Mouse (Mus musculus): Measurements from ENCODE around the gene Nfe2l3.
"Not testable (repeated sequence)": the region's sequence is repeated elsewhere in the genome, so short reads cannot be mapped to it uniquely, and the experiment has no call there.

DNA sequence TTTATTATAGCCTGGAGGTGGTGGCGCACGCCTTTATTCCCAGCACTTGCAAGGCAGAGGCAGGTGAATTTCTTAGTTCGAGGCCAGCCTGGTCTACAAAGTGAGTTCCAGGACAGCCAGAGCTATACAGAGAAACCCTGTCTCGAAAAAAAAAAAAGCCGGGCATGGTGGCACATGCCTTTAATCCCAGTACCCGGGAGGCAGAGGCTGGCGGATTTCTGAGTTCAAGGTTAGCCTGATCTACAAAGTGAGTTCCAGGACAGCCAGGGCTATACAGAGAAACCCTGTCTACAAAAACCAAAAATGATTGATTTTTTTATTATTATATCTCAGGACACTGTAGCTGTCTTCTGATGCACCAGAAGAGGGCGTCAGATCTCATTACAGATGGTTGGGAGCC, 52.1 kb downstream of the Nfe2l3 start:
- not testable (repeated sequence) for TF ChIP-seq ZC3H11A (IDR thresholded peaks at IDR 0.05; ENCODE audit: borderline replicate concordance, low read depth, low read length); ZNF384 (IDR thresholded peaks at IDR 0.05; ENCODE audit: low read depth, low read length)

All from ES-E14 (cell line).